Mouse (Mus musculus) myocyte (in vitro differentiated cells): ENCODE results near the gene Duox2.

Experiments used
- E2F4 ChIP-seq: IDR thresholded peaks from one replicate; pipeline ENCODE4 v1.6.1; 2011; ENCODE audit warnings: mild to moderate bottlenecking, control low read depth, moderate library complexity; ENCODE audit not compliant: insufficient read depth
- MYOD1 ChIP-seq, 3 experiments: IDR thresholded peaks; one replicate each; pipeline ENCODE4 v1.6.1; 2011; ENCODE audit warnings: control low read depth in 2 of 3, low read depth in 2 of 3, mild to moderate bottlenecking in 2 of 3, moderate library complexity in 1 of 3; ENCODE audit not compliant: insufficient read length in 2 of 3, control insufficient read depth in 1 of 3
- POLR2A ChIP-seq: IDR thresholded peaks from one replicate; pipeline ENCODE4 v1.6.1; 2011; ENCODE audit warnings: low read depth, mild to moderate bottlenecking, control low read depth, moderate library complexity; ENCODE audit not compliant: insufficient read length

DNA sequence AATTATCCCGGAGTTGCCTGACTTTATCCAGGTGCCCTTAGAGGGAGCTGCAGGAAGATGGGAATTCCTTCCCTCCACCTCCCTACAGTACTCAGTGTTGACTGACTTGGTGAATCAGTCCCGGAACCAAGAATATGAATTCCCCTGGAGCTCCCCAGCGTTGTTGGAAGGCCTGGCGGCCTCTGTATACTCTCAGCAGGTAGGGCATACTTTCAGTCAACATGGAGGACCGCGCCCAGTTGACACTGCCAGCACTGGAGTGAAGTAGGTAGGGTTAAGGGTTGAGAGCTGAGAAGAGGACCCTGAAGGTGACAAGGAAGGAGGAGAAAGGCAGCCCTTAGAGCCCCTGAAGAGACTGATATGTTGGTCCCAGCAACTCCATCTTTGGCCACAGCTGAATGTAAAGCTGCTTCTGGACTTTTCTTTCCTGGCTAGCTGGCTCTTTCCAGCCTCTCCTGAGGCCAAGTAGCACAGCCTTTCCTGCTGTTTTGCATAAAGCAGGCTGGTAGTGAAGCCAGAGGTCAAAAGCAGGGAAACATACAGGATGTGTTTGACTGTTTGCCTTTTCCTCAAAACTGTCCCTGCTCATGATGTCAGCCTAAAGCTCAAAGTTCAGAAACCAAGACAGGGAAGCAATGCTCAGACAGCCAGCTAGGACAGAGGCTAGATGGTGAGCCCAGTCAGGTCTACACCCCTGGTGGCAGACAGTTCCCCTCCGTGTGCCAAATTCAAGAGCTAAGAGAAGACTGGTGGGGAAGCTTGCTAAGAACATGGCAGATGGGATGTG, 31.6 kb downstream of the Duox2 start:
- no peak for TF ChIP-seq POLR2A
- no peak for TF ChIP-seq E2F4
- TF ChIP-seq MYOD1 (IDR thresholded peaks at IDR 0.05; ENCODE audit: control insufficient read depth in 1 of 3, insufficient read length in 2 of 3, low read depth in 2 of 3), result no peak
